Mouse (Mus musculus): ENCODE measurements around the gene Armh2. TPM values are rescaled to one million over a fixed set of nuclear protein-coding genes. Genes with fewer than 3 reads are reported as not detected.

Armh2 gene
- total RNA-seq, 2 experiments from 2014 or later: 2.1 TPM; not detected in 1

Other genes starting within 250 kb of the Armh2 start
- 34.1 and 50.0 TPM in 2 replicates for gene Ripor2, start 159.0 kb upstream of the Armh2 start, total RNA-seq (2014; fragmentation: Nextera tagmentation)
- 24.7 and 32.6 TPM in 2 replicates for gene Ripor2, start 159.0 kb upstream of the Armh2 start, total RNA-seq (2017)
- gene Gmnn, start 20.7 kb downstream of the Armh2 start, total RNA-seq (2014; fragmentation: Nextera tagmentation): 156 and 206 TPM in 2 replicates
- gene Gmnn, start 20.7 kb downstream of the Armh2 start, total RNA-seq (2017): 222 and 297 TPM in 2 replicates
- 91.9 and 121 TPM in 2 replicates for gene BC005537, start 60.4 kb downstream of the Armh2 start, total RNA-seq (2014; fragmentation: Nextera tagmentation)
- 42.4 and 44.0 TPM in 2 replicates for gene BC005537, start 60.4 kb downstream of the Armh2 start, total RNA-seq (2017)
- 39.4 and 69.5 TPM in 2 replicates for gene Acot13, start 90.3 kb downstream of the Armh2 start, total RNA-seq (2014; fragmentation: Nextera tagmentation)
- 80.5 and 87.5 TPM in 2 replicates for gene Acot13, start 90.3 kb downstream of the Armh2 start, total RNA-seq (2017)
- 61.6 and 87.7 TPM in 2 replicates for gene Tdp2, start 90.4 kb downstream of the Armh2 start, total RNA-seq (2014; fragmentation: Nextera tagmentation)
- gene Tdp2, start 90.4 kb downstream of the Armh2 start, total RNA-seq (2017): 61.8 and 64.1 TPM in 2 replicates
- not detected in 2 replicates for gene D130043K22Rik, start 103.9 kb downstream of the Armh2 start, total RNA-seq (2014; fragmentation: Nextera tagmentation)
- 0.38 TPM in 1 of 2 replicates, not detected in the other for gene D130043K22Rik, start 103.9 kb downstream of the Armh2 start, total RNA-seq (2017)
- gene Aldh5a1, start 196.4 kb downstream of the Armh2 start, total RNA-seq (2014; fragmentation: Nextera tagmentation): 0.24 TPM in 1 of 2 replicates, not detected in the other
- 0.05 and 0.91 TPM in 2 replicates for gene Aldh5a1, start 196.4 kb downstream of the Armh2 start, total RNA-seq (2017)
- gene Gpld1, start 201.9 kb downstream of the Armh2 start, total RNA-seq (2014; fragmentation: Nextera tagmentation): not detected in 2 replicates
- 0.56 and 0.72 TPM in 2 replicates for gene Gpld1, start 201.9 kb downstream of the Armh2 start, total RNA-seq (2017)

Measured in megakaryocyte-erythroid progenitor cell, adult 5-6 weeks (primary cell).